Mouse (Mus musculus): ENCODE results near the gene Adam12.

Adam12 gene

GRCm38 (mm10) chr7:134224741-134225612, 7.0 kb downstream of the Adam12 start:
- no peak for DNase-seq (ENCODE audit: low spot score)

GRCm38 (mm10) chr7:134224421-134224740, 7.6 kb downstream of the Adam12 start:
- no peak for DNase-seq (ENCODE audit: low spot score)

GRCm38 (mm10) chr7:134223444-134224161, 8.3 kb downstream of the Adam12 start:
- DNase-seq (ENCODE audit: low spot score) = peak; percentile 74

- DNase-seq (ENCODE audit: low spot score) = no peak
These were observed 24.0 kb downstream of the Adam12 start for GRCm38 (mm10) chr7:134207956-134208355.

GRCm38 (mm10) chr7:134193089-134193488, 38.9 kb downstream of the Adam12 start:
- DNase-seq (ENCODE audit: low spot score) = peak; percentile 2

GRCm38 (mm10) chr7:134190101-134190500, 41.8 kb downstream of the Adam12 start:
- DNase-seq (ENCODE audit: low spot score) = no peak

- no peak for DNase-seq (ENCODE audit: low spot score)
These were observed 43.4 kb downstream of the Adam12 start for GRCm38 (mm10) chr7:134188565-134188964.

GRCm38 (mm10) chr7:134187946-134188345, 44.0 kb downstream of the Adam12 start:
- no peak for DNase-seq (ENCODE audit: low spot score)

- DNase-seq (ENCODE audit: low spot score) = no peak
These were observed 45.4 kb downstream of the Adam12 start for GRCm38 (mm10) chr7:134186497-134186896.

- DNase-seq (ENCODE audit: low spot score) = no peak
These were observed 46.2 kb downstream of the Adam12 start for GRCm38 (mm10) chr7:134185751-134186150.

GRCm38 (mm10) chr7:134181717-134182116, 50.2 kb downstream of the Adam12 start:
- no peak for DNase-seq (ENCODE audit: low spot score)

- no peak for DNase-seq (ENCODE audit: low spot score)
These were observed 50.9 kb downstream of the Adam12 start for GRCm38 (mm10) chr7:134181056-134181455.

GRCm38 (mm10) chr7:134177051-134177450, 54.9 kb downstream of the Adam12 start:
- peak; percentile 12 for DNase-seq (ENCODE audit: low spot score)

GRCm38 (mm10) chr7:134175201-134175600, 56.7 kb downstream of the Adam12 start:
- no peak for DNase-seq (ENCODE audit: low spot score)

GRCm38 (mm10) chr7:134173442-134174090, 58.4 kb downstream of the Adam12 start:
- no peak for DNase-seq (ENCODE audit: low spot score)

- DNase-seq (ENCODE audit: low spot score) = no peak
These were observed 61.6 kb downstream of the Adam12 start for GRCm38 (mm10) chr7:134170180-134170910.

- no peak for DNase-seq (ENCODE audit: low spot score)
These were observed 62.2 kb downstream of the Adam12 start for GRCm38 (mm10) chr7:134169780-134170179.

GRCm38 (mm10) chr7:134167586-134167985, 64.4 kb downstream of the Adam12 start:
- no peak for DNase-seq (ENCODE audit: low spot score)

- DNase-seq (ENCODE audit: low spot score) = no peak
These were observed 68.2 kb downstream of the Adam12 start for GRCm38 (mm10) chr7:134163751-134164150.

GRCm38 (mm10) chr7:134162886-134163285, 69.1 kb downstream of the Adam12 start:
- no peak for DNase-seq (ENCODE audit: low spot score)

- no peak for DNase-seq (ENCODE audit: low spot score)
These were observed 72.3 kb downstream of the Adam12 start for GRCm38 (mm10) chr7:134159608-134160007.

- no peak for DNase-seq (ENCODE audit: low spot score)
These were observed 80.6 kb downstream of the Adam12 start for GRCm38 (mm10) chr7:134151330-134151729.

All from lung, postnatal 25 days (tissue).